ENCODE assay signal across 22 mouse cellular contexts in genomic region chr2:118058654-118059395, GRCm38 (mm10). TPM values are rescaled to one million over a fixed set of nuclear protein-coding genes. Genes with fewer than 3 reads are reported as not detected.
A peak's percentile ranks its signal among the peaks of the same experiment; 100 is the strongest.
DNase-seq lines count a peak whose midpoint lies in the region; ATAC-seq and TF ChIP-seq lines count a peak whose summit lies in the region.
"Had no signal": no experiment of that assay in that cellular context is flagged by ENCODE, and none has a peak within 500 bp of the region (broad histone marks: within the 10 kb centered on the region; RNA-seq: fewer than 3 reads in every experiment).

No protein-coding gene starts in this region.

- WGBS in heart, postnatal 0 days, result 74% methylated on average over 6 of the region's 6 CpGs
- WGBS in heart, adult 2 months, result 75% methylated on average over 6 of the region's 6 CpGs
- WGBS in lung, embryonic 15.5 days, result 60% methylated on average over 6 of the region's 6 CpGs
- WGBS in embryonic facial prominence, embryonic 15.5 days, result 58% methylated on average over 6 of the region's 6 CpGs

- no peaks in the 10 kb centered on the region for H3K27me3 ChIP-seq in heart, postnatal 0 days (ENCODE audit: control insufficient read depth, insufficient read depth, low read length)
- H3K27me3 ChIP-seq in heart, adult 2 months (ENCODE audit: control insufficient read depth, insufficient read depth, low read length), result no peaks in the 10 kb centered on the region
- H3K27me3 ChIP-seq in lung, embryonic 15.5 days, result no peaks in the 10 kb centered on the region
- no peaks in the 10 kb centered on the region for H3K27me3 ChIP-seq in embryonic facial prominence, embryonic 15.5 days
- H3K27me3 ChIP-seq: forebrain, embryonic 13.5 days; heart, embryonic 15.5 days; midbrain, embryonic 15.5 days; neural tube, embryonic 12.5 days had no signal

- no peak overlapping the region for H3K4me2 ChIP-seq in heart, postnatal 0 days (ENCODE audit: low read depth, low read length)
- no peak overlapping the region for H3K4me2 ChIP-seq in lung, embryonic 15.5 days
- H3K4me2 ChIP-seq in embryonic facial prominence, embryonic 15.5 days (replicated peaks), result no peak overlapping the region
- H3K4me2 ChIP-seq: forebrain, embryonic 13.5 days; heart, embryonic 15.5 days; hindbrain, embryonic 14.5 days; midbrain, embryonic 15.5 days; neural tube, embryonic 12.5 days had no signal

- peak; percentile 33; the same call in 1 of the 2 replicates for ATAC-seq in heart, postnatal 0 days (ENCODE audit: insufficient read depth, low read depth)
- peak; percentile 86 for ATAC-seq in lung, embryonic 15.5 days (ENCODE audit: borderline replicate concordance, extremely low read depth, low FRiP score, low TSS enrichment)
- ATAC-seq in embryonic facial prominence, embryonic 15.5 days (ENCODE audit: insufficient number of reproducible peaks, low FRiP score, low TSS enrichment, low read depth), result peak; percentile 51; the same call in 1 of the 2 replicates
- ATAC-seq: forebrain, embryonic 13.5 days; inflammation-experienced regulatory T-cells, adult 6 months; midbrain, embryonic 15.5 days had no signal

- no peaks in the 10 kb centered on the region for H3K79me2 ChIP-seq in heart, adult 2 months (replicated peaks; ENCODE audit: control insufficient read depth, insufficient read depth, low read length)

- no peaks in the 10 kb centered on the region for H3K36me3 ChIP-seq in heart, postnatal 0 days (replicated peaks; ENCODE audit: control insufficient read depth, insufficient read depth, low read length)
- no peaks in the 10 kb centered on the region for H3K36me3 ChIP-seq in heart, adult 2 months (ENCODE audit: control insufficient read depth, insufficient read depth, low read length)
- H3K36me3 ChIP-seq in lung, embryonic 15.5 days, result no peaks in the 10 kb centered on the region
- no peaks in the 10 kb centered on the region for H3K36me3 ChIP-seq in embryonic facial prominence, embryonic 15.5 days
- H3K36me3 ChIP-seq: heart, embryonic 15.5 days; midbrain, embryonic 15.5 days; neural tube, embryonic 12.5 days had no signal

- no peak for TF ChIP-seq CTCF in heart, postnatal 0 days (IDR thresholded peaks at IDR 0.05; ENCODE audit: low read depth)
- TF ChIP-seq CTCF in heart, adult 2 months (IDR thresholded peaks at IDR 0.05), result no peak

- H3K9ac ChIP-seq in heart, postnatal 0 days (replicated peaks; ENCODE audit: low read depth, low read length), result no peak overlapping the region
- H3K9ac ChIP-seq in heart, adult 2 months (ENCODE audit: low read depth, low read length), result no peak overlapping the region
- no peak overlapping the region for H3K9ac ChIP-seq in lung, embryonic 15.5 days
- no peak overlapping the region for H3K9ac ChIP-seq in embryonic facial prominence, embryonic 15.5 days
- H3K9ac ChIP-seq: forebrain, embryonic 13.5 days; heart, embryonic 15.5 days; hindbrain, embryonic 14.5 days; liver, embryonic 14.5 days; midbrain, embryonic 15.5 days; neural tube, embryonic 12.5 days had no signal

- peak overlapping the region; percentile 35 for H3K27ac ChIP-seq in heart, postnatal 0 days (ENCODE audit: low read depth)
- no peak overlapping the region for H3K27ac ChIP-seq in heart, adult 2 months
- peak overlapping the region; percentile 79 for H3K27ac ChIP-seq in lung, embryonic 15.5 days
- H3K27ac ChIP-seq in embryonic facial prominence, embryonic 15.5 days (replicated peaks), result peak overlapping the region; percentile 69; the same call in 1 of the 2 replicates
- H3K27ac ChIP-seq: forebrain, embryonic 13.5 days; heart, embryonic 15.5 days; hindbrain, embryonic 14.5 days; liver, embryonic 14.5 days; macrophage; midbrain, embryonic 15.5 days; neural tube, embryonic 12.5 days had no signal

- H3K9me3 ChIP-seq in heart, postnatal 0 days (replicated peaks; ENCODE audit: control insufficient read depth, low read length), result no peaks in the 10 kb centered on the region
- no peaks in the 10 kb centered on the region for H3K9me3 ChIP-seq in lung, embryonic 15.5 days
- H3K9me3 ChIP-seq in embryonic facial prominence, embryonic 15.5 days (replicated peaks), result no peaks in the 10 kb centered on the region
- H3K9me3 ChIP-seq: forebrain, embryonic 13.5 days; heart, embryonic 15.5 days; midbrain, embryonic 15.5 days; neural tube, embryonic 12.5 days had no signal

- no peak overlapping the region for H3K4me3 ChIP-seq in heart, postnatal 0 days (ENCODE audit: low read depth, low read length)
- no peak overlapping the region for H3K4me3 ChIP-seq in heart, adult 2 months
- no peak overlapping the region for H3K4me3 ChIP-seq in lung, embryonic 15.5 days
- no peak overlapping the region for H3K4me3 ChIP-seq in embryonic facial prominence, embryonic 15.5 days (replicated peaks)
- H3K4me3 ChIP-seq: erythroblast, embryonic 14.5 days; forebrain, embryonic 13.5 days; heart, embryonic 15.5 days; midbrain, embryonic 15.5 days; neural tube, embryonic 12.5 days had no signal

- TF ChIP-seq EP300 in heart, postnatal 0 days (IDR thresholded peaks at IDR 0.05; ENCODE audit: low read depth), result no peak
- no peak for TF ChIP-seq EP300 in heart, adult 2 months (IDR thresholded peaks at IDR 0.05; ENCODE audit: insufficient read depth, low read depth, low read length)

- peak; percentile 51 for DNase-seq in heart, postnatal 0 days (ENCODE audit: low spot score)
- DNase-seq in heart, adult 2 months, result no peak
- no peak for DNase-seq in lung, postnatal 25 days (ENCODE audit: low spot score)
- DNase-seq in left cerebral cortex, adult 9 months (ENCODE audit: low spot score in 2 of 2), result no peak
- no peak for DNase-seq in gastrocnemius, adult 8-10 months (ENCODE audit: low spot score in 2 of 2)
- DNase-seq: cerebellum, adult 9-10 months; heart, postnatal 4 days; kidney, adult 2 months; kidney, postnatal 10 days; right cerebral cortex, postnatal 14 days; thymus, postnatal 14 days had no signal

- H3K4me1 ChIP-seq in heart, postnatal 0 days (ENCODE audit: control insufficient read depth, insufficient read depth), result no peaks in the 10 kb centered on the region
- no peaks in the 10 kb centered on the region for H3K4me1 ChIP-seq in heart, adult 2 months (ENCODE audit: control insufficient read depth, insufficient read depth, low read length)
- H3K4me1 ChIP-seq in lung, embryonic 15.5 days, result peaks cover 17% of the 10 kb centered on the region; the same call in 1 of the 2 replicates
- no peaks in the 10 kb centered on the region for H3K4me1 ChIP-seq in embryonic facial prominence, embryonic 15.5 days
- H3K4me1 ChIP-seq: forebrain, embryonic 13.5 days; heart, embryonic 15.5 days; midbrain, embryonic 15.5 days; neural tube, embryonic 12.5 days had no signal

- intact Hi-C loops in heart, adult 2 months (cut with DNase I), result no loop called here

- no peak for TF ChIP-seq POLR2A in heart, adult 2 months (IDR thresholded peaks at IDR 0.05; ENCODE audit: insufficient read depth, low read depth, low read length)

RNA-seq across cellular contexts. Expression of gene Thbs1, which starts 52.9 kb away (rescaled TPM):
- 62.6 and 68.1 TPM in 2 replicates for total RNA-seq in heart, postnatal 0 days (2014; rRNA removed; ENCODE audit: low replicate concordance)
- polyA plus RNA-seq in heart, postnatal 0 days (2015; fragmentation: Nextera tagmentation; extraction: Ambion mirVana), result 8.0 and 9.5 TPM in 2 replicates
- 10 to 100 TPM; 10.0 to 24.4 TPM for total RNA-seq in heart, adult 2 months (2021)
- 6.3 and 6.7 TPM in 2 replicates for polyA plus RNA-seq in heart, adult 2 months (2012; rRNA removed)
- 184 and 185 TPM in 2 replicates for polyA plus RNA-seq in lung, embryonic 15.5 days (2015; fragmentation: Nextera tagmentation; extraction: Ambion mirVana)
- polyA plus RNA-seq in embryonic facial prominence, embryonic 15.5 days (2015; fragmentation: Nextera tagmentation; extraction: Ambion mirVana), result 66.6 and 69.1 TPM in 2 replicates
- total RNA-seq in gastrocnemius, adult 8-10 months (2022), result 10 to 100 TPM in 2 of 4 experiments, 1 to 10 TPM in 2; 3.0 to 30.0 (median 8.2) TPM

Comparison
In these comparisons a context has a peak if more than half of its experiments do, and no peak if none do; other contexts are left out.
1. ATAC-seq: peak in every context shown above with its lines; median percentile 86 in lung, embryonic 15.5 days; 51 in embryonic facial prominence, embryonic 15.5 days; 33 in heart, postnatal 0 days.